Mouse (Mus musculus) G1E (cell line): ENCODE results near the gene Anxa5. TPM values are rescaled to one million over a fixed set of nuclear protein-coding genes. Genes with fewer than 3 reads are reported as not detected.

Experiments
- ATAC-seq: 2 replicates; pipeline ENCODE4 v1.8.0; 2016; ENCODE audit warnings: mild to moderate bottlenecking; ENCODE audit not compliant: insufficient number of reproducible peaks, poor library complexity, low FRiP score, severe bottlenecking; ENCODE audit errors: extremely low read depth
- DNase-seq: peaks from one replicate; pipeline ENCODE4 v3.0.0; 2012; ENCODE audit warnings: low spot score
- H3K27me3 ChIP-seq: 2 replicates; pipeline ENCODE4 v1.6.1; 2012; ENCODE audit warnings: mild to moderate bottlenecking, low read length, inconsistent platforms; ENCODE audit not compliant: insufficient read depth
- H3K36me3 ChIP-seq: replicated peaks from 2 replicates; pipeline ENCODE3; 2012; ENCODE audit warnings: mild to moderate bottlenecking, inconsistent platforms
- H3K4me1 ChIP-seq: 2 replicates; pipeline ENCODE4 v1.6.1; 2012; ENCODE audit warnings: low read depth, low read length, inconsistent platforms, mixed read lengths; ENCODE audit not compliant: insufficient read depth
- H3K4me3 ChIP-seq: 2 replicates; pipeline ENCODE4 v1.5.1; 2012; ENCODE audit warnings: low read depth, mild to moderate bottlenecking, inconsistent platforms, low read length, moderate library complexity, mixed read lengths
- H3K9me3 ChIP-seq: replicated peaks from 2 replicates; pipeline ENCODE4 v1.6.1; 2012; ENCODE audit warnings: inconsistent platforms
- CTCF ChIP-seq: IDR thresholded peaks from 2 replicates; pipeline ENCODE4 v1.5.1; 2012; ENCODE audit warnings: low read depth, low read length, inconsistent platforms, mixed read lengths
- GATA1 ChIP-seq: IDR thresholded peaks from 2 replicates; pipeline ENCODE4 v1.6.1; 2012; ENCODE audit warnings: borderline replicate concordance, low read length, inconsistent platforms, mixed read lengths
- GATA2 ChIP-seq: IDR thresholded peaks from 2 replicates; pipeline ENCODE4 v1.6.1; 2012; ENCODE audit warnings: low read depth, low read length, inconsistent platforms, borderline replicate concordance
- POLR2AphosphoS5 ChIP-seq: IDR thresholded peaks from 2 replicates; pipeline ENCODE4 v1.6.1; 2012; ENCODE audit warnings: low read depth, low read length, inconsistent platforms; ENCODE audit not compliant: insufficient replicate concordance
- TAL1 ChIP-seq: conservative IDR thresholded peaks from 2 replicates; pipeline ENCODE4 v1.6.1; 2012; ENCODE audit warnings: low read depth, low read length, inconsistent platforms, mixed read lengths
- polyA plus RNA-seq: library from polyadenylated mRNA; stranded (reverse); fragments of >175 nt; gene quantifications from 2 replicates; pipeline ENCODE4 v1.2.3, GENCODE M21; 2012
- total RNA-seq, 2 experiments: library from RNA; stranded (forward) in 1 of 2; stranded (reverse) in 1 of 2; fragments of 200-1000 nt in 1 of 2; fragments of >200 nt in 1 of 2; fragmentation: Nextera tagmentation in 1 of 2; gene quantifications; 2 replicates each; pipeline ENCODE4 v1.2.3; 2014 to 2017

Gene Anxa5
- total and polyA plus RNA-seq, 3 experiments: 94.3 to 175 (median 165) TPM

GRCm38 (mm10) chr3:36430360-36430759, 45.3 kb downstream of the Anxa5 start:
- no peak overlapping the region for H3K4me3 ChIP-seq
- H3K4me1 ChIP-seq: no peaks in the 10 kb centered on the region
- H3K27me3 ChIP-seq: 0 out of 2 replicates have a peak, but pooled peaks cover 5% of the 10 kb centered on the region
- H3K9me3 ChIP-seq: no peaks in the 10 kb centered on the region
- DNase-seq (no peak), ATAC-seq (no peak)
- H3K36me3 ChIP-seq: no peaks in the 10 kb centered on the region
- no peak for TF ChIP-seq POLR2AphosphoS5

- no peaks in the 10 kb centered on the region for H3K4me1 ChIP-seq
- no peak for TF ChIP-seq GATA1
- no peak for TF ChIP-seq GATA2
- no peak for TF ChIP-seq CTCF
- TF ChIP-seq POLR2AphosphoS5: no peak
- no peak for TF ChIP-seq TAL1
- DNase-seq (no peak), ATAC-seq (no peak)
- no peaks in the 10 kb centered on the region for H3K36me3 ChIP-seq
- no peaks in the 10 kb centered on the region for H3K9me3 ChIP-seq
- H3K27me3 ChIP-seq: peaks cover 3% of the 10 kb centered on the region; the same call in 1 of the 2 replicates
- H3K4me3 ChIP-seq: no peak overlapping the region
Observed at GRCm38 (mm10) chr3:36427386-36427785, 48.3 kb downstream of the Anxa5 start.

GRCm38 (mm10) chr3:36409456-36409855, 66.2 kb downstream of the Anxa5 start:
- Histone ChIP-seq H3K27me3 (peaks cover 5% of the 10 kb centered on the region; the same call in 1 of the 2 replicates), H3K4me1 (no peaks in the 10 kb centered on the region), H3K36me3 (no peaks in the 10 kb centered on the region), H3K9me3 (no peaks in the 10 kb centered on the region), H3K4me3 (no peak overlapping the region)
- DNase-seq (no peak), ATAC-seq (no peak)
- TF ChIP-seq POLR2AphosphoS5 (no peak), GATA1 (no peak), GATA2 (no peak), CTCF (no peak), TAL1 (no peak)

- TF ChIP-seq CTCF: no peak
- no peak for TF ChIP-seq POLR2AphosphoS5
- TF ChIP-seq GATA2: no peak
- TF ChIP-seq GATA1: no peak
- TF ChIP-seq TAL1: no peak
Observed at GRCm38 (mm10) chr3:36406967-36407366, 68.7 kb downstream of the Anxa5 start.

GRCm38 (mm10) chr3:36406340-36406739, 69.4 kb downstream of the Anxa5 start:
- no peaks in the 10 kb centered on the region for H3K9me3 ChIP-seq
- no peaks in the 10 kb centered on the region for H3K4me1 ChIP-seq
- ATAC-seq (no peak), DNase-seq (no peak)
- no peak for TF ChIP-seq GATA1
- H3K4me3 ChIP-seq: no peak overlapping the region
- no peaks in the 10 kb centered on the region for H3K27me3 ChIP-seq
- H3K36me3 ChIP-seq: no peaks in the 10 kb centered on the region

More at GRCm38 (mm10) chr3:36406967-36407366, 68.7 kb downstream of the Anxa5 start:
- no peak for DNase-seq
- no peak for ATAC-seq
- no peaks in the 10 kb centered on the region for H3K4me1 ChIP-seq
- no peaks in the 10 kb centered on the region for H3K9me3 ChIP-seq
- no peaks in the 10 kb centered on the region for H3K27me3 ChIP-seq
- H3K4me3 ChIP-seq: no peak overlapping the region
- H3K36me3 ChIP-seq: no peaks in the 10 kb centered on the region

- DNase-seq: no peak
Observed at GRCm38 (mm10) chr3:36401900-36402299, 73.8 kb downstream of the Anxa5 start.

GRCm38 (mm10) chr3:36400657-36401056, 75.0 kb downstream of the Anxa5 start:
- ATAC-seq: no peak
- no peak for TF ChIP-seq CTCF
- TF ChIP-seq GATA1: no peak
- TF ChIP-seq TAL1: no peak
- TF ChIP-seq POLR2AphosphoS5: no peak
- TF ChIP-seq GATA2: no peak
- Histone ChIP-seq H3K36me3 (no peaks in the 10 kb centered on the region), H3K4me1 (no peaks in the 10 kb centered on the region), H3K4me3 (no peak overlapping the region), H3K9me3 (no peaks in the 10 kb centered on the region), H3K27me3 (no peaks in the 10 kb centered on the region)
- no peak for DNase-seq

More at GRCm38 (mm10) chr3:36401900-36402299, 73.8 kb downstream of the Anxa5 start:
- H3K4me1 ChIP-seq: no peaks in the 10 kb centered on the region
- no peaks in the 10 kb centered on the region for H3K27me3 ChIP-seq
- ATAC-seq: no peak
- H3K36me3 ChIP-seq: no peaks in the 10 kb centered on the region
- no peak for TF ChIP-seq GATA2
- H3K4me3 ChIP-seq: no peak overlapping the region
- no peaks in the 10 kb centered on the region for H3K9me3 ChIP-seq

Other genes starting within 250 kb of the Anxa5 start
- not detected in 2 replicates for gene 1810062G17Rik, start within 50 bp of the Anxa5 start, total RNA-seq (2014; fragmentation: Nextera tagmentation)
- 0.44 TPM in 1 of 2 replicates, not detected in the other for gene 1810062G17Rik, start within 50 bp of the Anxa5 start, total RNA-seq (2017)
- gene 1810062G17Rik, start within 50 bp of the Anxa5 start, polyA plus RNA-seq: not detected in 2 replicates
- gene Gm11549, start 45.9 kb upstream of the Anxa5 start, total RNA-seq (2014; fragmentation: Nextera tagmentation): not detected in 2 replicates
- gene Gm11549, start 45.9 kb upstream of the Anxa5 start, total RNA-seq (2017): 0.05 and 0.06 TPM in 2 replicates
- not detected in 2 replicates for gene Gm11549, start 45.9 kb upstream of the Anxa5 start, polyA plus RNA-seq
- 40.9 and 44.6 TPM in 2 replicates for gene Exosc9, start 76.7 kb upstream of the Anxa5 start, total RNA-seq (2014; fragmentation: Nextera tagmentation)
- 74.3 and 96.7 TPM in 2 replicates for gene Exosc9, start 76.7 kb upstream of the Anxa5 start, total RNA-seq (2017)
- 2.2 and 3.7 TPM in 2 replicates for gene Exosc9, start 76.7 kb upstream of the Anxa5 start, polyA plus RNA-seq
- 410 and 504 TPM in 2 replicates for gene Ccna2, start 96.3 kb upstream of the Anxa5 start, total RNA-seq (2014; fragmentation: Nextera tagmentation)
- 238 and 290 TPM in 2 replicates for gene Ccna2, start 96.3 kb upstream of the Anxa5 start, total RNA-seq (2017)
- gene Ccna2, start 96.3 kb upstream of the Anxa5 start, polyA plus RNA-seq: 189 and 242 TPM in 2 replicates
- gene Bbs7, start 137.6 kb upstream of the Anxa5 start, total RNA-seq (2014; fragmentation: Nextera tagmentation): 16.5 TPM in 2 replicates
- 10.5 and 12.2 TPM in 2 replicates for gene Bbs7, start 137.6 kb upstream of the Anxa5 start, total RNA-seq (2017)
- gene Bbs7, start 137.6 kb upstream of the Anxa5 start, polyA plus RNA-seq: 1.7 and 2.0 TPM in 2 replicates
- gene Trpc3, start 214.3 kb upstream of the Anxa5 start, total RNA-seq (2014; fragmentation: Nextera tagmentation): not detected in 2 replicates
- 0.06 and 0.11 TPM in 2 replicates for gene Trpc3, start 214.3 kb upstream of the Anxa5 start, total RNA-seq (2017)
- gene Trpc3, start 214.3 kb upstream of the Anxa5 start, polyA plus RNA-seq: not detected in 2 replicates